Mouse (Mus musculus): ENCODE data around the gene Catspere2. TPM values are rescaled to one million over a fixed set of nuclear protein-coding genes. Genes with fewer than 3 reads are reported as not detected.
A peak's percentile ranks its signal among the peaks of the same experiment; 100 is the strongest.
"Not testable (repeated sequence)": the region's sequence is repeated elsewhere in the genome, so short reads cannot be mapped to it uniquely, and the experiment has no call there.

Catspere2 gene
- total RNA-seq (2021): 1 to 10 TPM; 2.0 to 2.3 TPM
- long read RNA-seq, experiment 1, partial matches to known transcripts: 0 of 7 reads
- long read RNA-seq, experiment 1, other reads (novel, unspliced or antisense): 7 of 7 reads
- long read RNA-seq, experiment 2, partial matches to known transcripts: 0 of 3 reads
- long read RNA-seq, experiment 2, other reads (novel, unspliced or antisense): 3 of 3 reads

DNA sequence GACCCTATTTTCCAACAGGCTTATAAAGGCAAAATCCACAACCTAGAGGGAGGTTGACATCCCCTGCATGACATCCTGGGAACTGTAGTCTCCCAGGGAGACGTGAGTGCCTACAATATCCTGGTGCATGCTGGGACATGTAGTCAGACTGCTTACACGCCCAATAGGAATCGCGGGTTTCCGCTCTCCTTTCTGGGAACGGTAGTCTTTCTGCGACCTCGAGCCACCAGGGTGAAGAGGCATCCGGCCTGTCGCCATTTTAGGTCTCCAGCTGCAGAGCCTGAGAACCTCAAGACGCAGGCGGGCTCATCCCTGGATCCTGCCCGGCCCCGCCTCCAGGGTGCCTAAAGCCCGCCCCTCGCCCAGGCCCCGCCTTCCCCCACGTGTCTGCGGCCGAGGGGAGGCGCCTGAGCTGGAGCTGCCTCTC, at the start of gene Catspere2:
Gene Catspere2 (plus strand): TSS at position 400 of the 427 bp plus-strand sequence.
- DNase-seq (ENCODE audit: low spot score in 2 of 2): peak; percentile 93 to 97
- intact Hi-C loops (cut with DNase I): loop anchor here (5.0 kb wide), 1 partner anchor 204 kb away; the partner anchor contains the start of gene Desi2

DNA sequence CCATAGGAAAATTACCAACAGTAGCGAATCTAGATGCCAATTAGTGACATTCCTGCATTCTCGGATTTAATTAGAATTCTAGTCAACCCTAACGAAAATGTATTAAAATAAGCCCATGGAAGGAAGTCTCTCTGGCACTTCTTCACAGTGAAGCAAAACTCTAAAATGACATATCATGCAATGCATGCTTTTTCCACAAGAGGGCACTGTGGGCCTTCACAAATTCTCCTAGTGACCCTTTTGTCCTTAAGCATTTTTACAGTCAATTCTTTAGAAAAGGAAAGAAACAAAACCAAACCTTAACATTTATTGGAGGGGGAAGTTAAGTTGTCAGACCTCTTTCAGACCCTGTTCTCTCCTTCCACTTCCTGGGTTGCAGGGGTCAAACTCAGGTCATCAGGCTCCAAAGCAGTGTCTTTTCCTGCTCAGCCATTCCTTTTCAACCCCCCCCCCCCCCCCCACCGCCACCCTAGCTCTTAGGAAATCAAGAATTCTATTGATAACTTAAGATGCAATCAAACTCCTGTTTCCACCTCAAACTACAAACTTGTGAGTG, 42.7 kb upstream of the Catspere2 start:
- intact Hi-C loops (cut with DNase I): loop anchor here (10.0 kb wide), 3 partner anchors 214 to 524 kb away; no protein-coding TSS in a partner anchor
- DNase-seq (ENCODE audit: low spot score in 2 of 2): peak in 1 of 2 experiments; percentile 10

DNA sequence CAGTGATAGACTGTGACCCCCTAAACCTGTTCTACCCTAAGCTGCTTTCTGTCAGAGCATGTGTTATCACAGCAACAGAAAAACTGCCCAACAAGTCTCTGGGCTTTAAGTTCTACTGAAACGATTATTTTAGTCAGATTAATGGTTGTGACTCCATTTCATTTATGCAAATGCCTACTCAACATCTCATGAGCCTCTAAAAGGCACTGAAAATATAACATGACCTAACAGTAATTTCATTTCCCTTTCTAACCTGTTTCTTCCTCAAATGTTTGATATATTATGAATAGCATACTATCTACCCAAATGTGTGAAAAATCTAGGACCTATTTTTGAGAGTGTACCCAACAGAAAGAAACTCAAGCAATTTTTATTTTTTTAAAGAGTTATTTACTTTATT, 1.9 kb upstream of the Catspere2 start:
- DNase-seq (ENCODE audit: low spot score in 2 of 2): no peak
- intact Hi-C loops (cut with DNase I): loop anchor here (5.0 kb wide), 1 partner anchor 206 kb away; the partner anchor contains the start of gene Desi2

DNA sequence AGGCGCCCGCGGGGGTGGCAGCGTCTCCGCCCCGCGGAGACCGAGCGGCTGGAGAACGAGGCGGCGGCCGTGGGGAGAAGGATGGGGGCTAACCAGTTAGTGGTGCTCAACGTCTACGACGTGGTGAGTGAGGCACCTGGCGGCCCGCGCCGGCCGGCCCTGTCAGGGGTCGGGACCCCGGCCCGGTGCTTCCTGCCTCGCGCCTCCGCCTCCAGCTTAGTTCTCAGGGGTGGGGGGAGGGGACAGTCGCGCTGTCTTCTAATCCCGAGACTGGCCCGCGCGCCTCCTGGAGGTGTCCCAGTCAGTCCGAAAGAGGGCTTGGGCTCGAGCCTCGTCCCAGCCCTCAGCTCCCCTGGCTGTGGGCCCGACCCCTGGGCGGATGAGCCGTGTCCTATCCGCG, 359 bp downstream of the Catspere2 start:
- intact Hi-C loops (cut with DNase I): loop anchor here (5.0 kb wide), 1 partner anchor 204 kb away; the partner anchor contains the start of gene Desi2
- not testable (repeated sequence) for DNase-seq (ENCODE audit: low spot score in 2 of 2)

DNA sequence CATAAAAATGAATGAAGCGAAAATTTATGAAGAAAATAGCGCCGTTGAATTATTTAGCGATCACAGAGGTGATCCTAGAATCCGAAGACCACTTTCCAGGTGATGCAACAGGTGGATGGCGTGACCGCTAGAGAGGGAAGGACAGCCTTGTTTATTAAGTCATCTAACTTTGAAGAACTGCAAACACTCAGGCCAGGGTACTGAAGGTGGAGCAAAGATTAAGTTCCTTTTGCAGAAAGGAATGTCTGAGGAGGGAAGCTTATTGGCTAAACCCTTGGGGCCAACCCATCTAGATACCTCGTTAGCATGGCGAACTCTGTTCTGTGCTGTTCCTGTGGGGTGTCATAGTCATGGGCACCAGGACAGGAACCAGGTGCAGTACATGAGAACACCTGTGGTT, 983 bp downstream of the Catspere2 start:
- no peak for DNase-seq (ENCODE audit: low spot score in 2 of 2)
- intact Hi-C loops (cut with DNase I): loop anchor here (5.0 kb wide), 1 partner anchor 203 kb away; the partner anchor contains the start of gene Desi2

DNA sequence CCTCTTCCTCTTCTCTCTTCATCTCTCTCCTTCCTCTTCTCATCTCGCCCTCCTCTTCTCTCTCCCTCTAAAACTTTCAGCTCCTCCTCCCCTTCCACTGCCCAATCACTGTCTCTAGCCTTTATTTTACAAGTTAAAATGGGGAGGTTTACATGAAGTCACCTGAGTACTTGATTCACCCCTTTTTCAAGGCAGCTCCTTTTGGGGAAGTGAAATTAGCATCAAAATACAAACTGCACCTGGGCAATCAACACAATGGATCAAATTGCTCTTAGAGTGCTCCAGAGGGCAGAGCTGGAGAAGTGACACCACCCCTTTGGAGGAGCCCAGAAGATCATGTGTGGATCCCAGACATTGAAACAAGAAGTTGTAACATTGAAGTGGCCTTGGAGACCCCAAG, 4.3 kb downstream of the Catspere2 start:
- intact Hi-C loops (cut with DNase I); DNase-seq (ENCODE audit: low spot score in 2 of 2): not testable (repeated sequence)

DNA sequence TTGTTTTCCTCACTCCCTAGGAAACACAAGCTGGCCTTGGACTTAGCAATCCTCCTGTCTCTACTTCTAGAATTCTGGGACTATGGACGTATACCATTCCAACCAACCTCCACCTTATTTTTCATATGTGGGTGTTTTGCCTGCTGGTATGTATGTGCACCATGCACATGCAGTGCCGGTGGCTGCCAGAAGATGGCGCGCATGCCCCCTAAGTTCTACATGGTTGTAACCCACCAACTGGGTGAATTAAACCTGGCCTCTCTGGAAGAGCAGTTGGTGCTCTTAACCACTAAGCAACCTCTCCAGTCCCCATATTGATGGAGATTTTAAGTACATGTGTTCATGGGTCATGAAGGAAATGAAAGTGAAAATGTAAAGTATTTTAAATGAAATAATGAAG, 89.6 kb downstream of the Catspere2 start:
- intact Hi-C loops (cut with DNase I): not testable (repeated sequence)

DNA sequence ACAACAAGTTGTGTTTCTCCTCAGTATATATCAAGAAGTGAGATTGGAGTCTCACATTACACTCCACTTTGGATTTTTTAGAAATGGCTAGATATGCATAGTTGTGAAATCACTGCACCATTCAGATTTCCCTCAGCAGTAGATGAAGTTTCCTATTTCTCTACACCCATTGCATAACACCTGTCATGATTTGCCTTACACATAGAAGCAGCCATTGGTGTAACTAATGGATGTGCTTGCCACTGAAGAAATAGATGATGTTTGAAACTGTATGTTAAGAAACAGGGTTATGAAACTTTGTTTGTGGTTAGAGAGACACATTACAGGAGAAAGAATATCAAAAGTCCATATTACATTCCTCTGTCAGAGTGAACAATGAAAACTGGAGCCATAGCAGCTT, 114.6 kb downstream of the Catspere2 start:
- intact Hi-C loops (cut with DNase I); DNase-seq (ENCODE audit: low spot score in 2 of 2): not testable (repeated sequence)

More for the DNA sequence above, 89.6 kb downstream of the Catspere2 start:
- not testable (repeated sequence) for DNase-seq (ENCODE audit: low spot score in 2 of 2)

DNA sequence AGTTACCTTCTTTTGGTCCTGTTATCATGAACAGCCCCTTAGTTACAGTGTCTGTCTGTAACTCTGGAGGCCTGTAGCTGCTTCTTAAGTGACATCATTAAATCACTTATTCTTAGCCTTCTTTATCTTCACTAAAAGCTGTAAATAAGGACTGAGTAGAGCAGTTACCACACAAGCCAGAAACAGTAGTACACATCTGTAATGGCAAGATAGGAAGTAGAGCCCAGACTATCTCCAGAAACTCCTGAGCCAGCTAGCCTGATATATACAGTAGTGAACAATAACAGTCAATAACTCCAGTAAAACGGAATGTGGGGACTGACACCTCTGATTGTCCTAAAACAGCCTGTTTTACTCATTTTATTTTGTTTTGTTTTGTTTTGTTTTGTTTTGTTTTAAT, 125.3 kb downstream of the Catspere2 start:
- intact Hi-C loops (cut with DNase I); DNase-seq (ENCODE audit: low spot score in 2 of 2): not testable (repeated sequence)

DNA sequence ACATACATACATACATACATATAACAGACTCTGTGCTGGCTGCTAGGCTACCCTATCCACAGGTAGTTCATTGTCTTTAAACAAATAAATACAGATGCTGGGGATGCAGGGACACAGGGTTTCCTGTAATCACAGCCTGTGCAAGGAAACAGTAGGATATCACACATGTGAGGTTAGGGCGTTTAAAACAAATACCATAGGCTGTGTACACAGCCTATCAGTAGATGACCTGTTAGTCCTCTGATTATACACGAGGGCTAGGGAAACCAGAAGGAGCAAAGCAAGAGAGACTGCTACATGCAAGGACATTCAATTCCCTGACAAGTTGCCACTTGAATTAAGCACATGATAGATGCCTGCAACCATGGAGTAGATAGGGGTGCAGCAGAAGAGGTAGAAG, 139.0 kb downstream of the Catspere2 start:
- DNase-seq (ENCODE audit: low spot score in 2 of 2); intact Hi-C loops (cut with DNase I): not testable (repeated sequence)

DNA sequence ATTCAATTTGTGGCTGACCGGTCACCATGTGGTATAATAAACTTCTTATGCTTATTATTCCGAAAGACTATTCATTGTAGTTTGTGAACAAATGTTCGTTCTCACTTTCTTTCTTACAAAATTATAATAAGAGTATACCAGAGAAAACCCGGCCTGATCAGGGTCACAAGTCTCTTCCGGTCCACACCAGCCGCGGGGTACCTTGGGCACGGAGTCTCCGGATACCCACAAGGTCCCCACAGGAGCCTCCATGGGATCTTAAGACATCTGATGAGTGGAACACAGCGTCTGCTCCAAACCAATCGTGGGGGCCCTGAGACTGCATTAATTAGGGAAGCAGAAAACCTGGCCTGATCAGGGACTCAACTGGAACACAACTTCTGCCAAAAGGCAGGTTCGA, 151.1 kb downstream of the Catspere2 start:
- no peak for DNase-seq (ENCODE audit: low spot score in 2 of 2)

DNA sequence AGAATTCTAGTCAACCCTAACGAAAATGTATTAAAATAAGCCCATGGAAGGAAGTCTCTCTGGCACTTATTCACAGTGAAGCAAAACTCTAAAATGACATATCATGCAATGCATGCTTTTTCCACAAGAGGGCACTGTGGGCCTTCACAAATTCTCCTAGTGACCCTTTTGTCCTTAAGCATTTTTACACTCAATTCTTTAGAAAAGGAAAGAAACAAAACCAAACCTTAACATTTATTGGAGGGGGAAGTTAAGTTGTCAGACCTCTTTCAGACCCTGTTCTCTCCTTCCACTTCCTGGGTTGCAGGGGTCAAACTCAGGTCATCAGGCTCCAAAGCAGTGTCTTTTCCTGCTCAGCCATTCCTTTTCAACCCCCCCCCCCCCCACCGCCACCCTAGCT, 163.3 kb downstream of the Catspere2 start:
- peak; percentile 64 to 71 for DNase-seq (ENCODE audit: low spot score in 2 of 2)
- intact Hi-C loops (cut with DNase I): loop anchor here (5.0 kb wide), 1 partner anchor 156 kb away; no protein-coding TSS in a partner anchor

More for the DNA sequence above, 151.1 kb downstream of the Catspere2 start:
- intact Hi-C loops (cut with DNase I): no loop called here

DNA sequence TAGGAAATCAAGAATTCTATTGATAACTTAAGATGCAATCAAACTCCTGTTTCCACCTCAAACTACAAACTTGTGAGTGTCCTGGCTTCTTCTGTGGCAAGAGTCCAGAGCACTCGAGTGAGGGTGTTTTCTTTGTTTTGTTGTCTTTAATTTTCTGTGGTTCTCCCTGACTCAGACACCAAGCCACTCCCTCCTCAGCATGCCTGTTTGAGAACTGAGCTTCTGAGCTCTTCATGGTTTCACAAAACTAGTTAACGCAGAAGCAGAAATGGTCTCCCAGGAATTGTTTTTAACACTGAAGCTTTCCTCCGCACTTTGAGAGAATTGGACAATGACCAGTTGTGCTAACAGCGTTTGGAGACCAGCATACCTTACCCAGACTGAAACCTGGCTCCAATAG, 163.7 kb downstream of the Catspere2 start:
- not testable (repeated sequence) for DNase-seq (ENCODE audit: low spot score in 2 of 2)
- intact Hi-C loops (cut with DNase I): loop anchor here (5.0 kb wide), 1 partner anchor 155 kb away; no protein-coding TSS in a partner anchor

DNA sequence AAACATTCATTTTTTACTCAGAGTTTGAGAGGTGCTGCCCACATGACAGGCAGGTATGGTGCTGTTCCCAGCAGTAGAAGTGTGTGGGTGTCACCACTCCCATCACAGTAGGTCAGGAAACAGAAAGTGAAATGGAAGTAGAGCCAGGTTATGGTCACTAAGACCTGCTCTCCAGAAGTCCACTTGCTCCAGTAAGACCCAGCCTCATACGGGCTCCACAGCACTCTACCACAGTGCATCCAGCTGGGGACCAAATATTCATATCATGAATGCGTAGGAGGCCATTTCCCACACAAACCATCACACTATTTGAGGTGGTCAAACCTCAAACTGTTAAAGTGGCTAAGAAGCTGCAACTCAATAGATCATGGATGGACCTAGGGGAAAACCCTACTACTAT, 199.0 kb downstream of the Catspere2 start:
- no peak for DNase-seq (ENCODE audit: low spot score in 2 of 2)
- intact Hi-C loops (cut with DNase I): loop anchor here (10.0 kb wide), 1 partner anchor 133 kb away; the partner anchor contains the start of gene Cox20

DNA sequence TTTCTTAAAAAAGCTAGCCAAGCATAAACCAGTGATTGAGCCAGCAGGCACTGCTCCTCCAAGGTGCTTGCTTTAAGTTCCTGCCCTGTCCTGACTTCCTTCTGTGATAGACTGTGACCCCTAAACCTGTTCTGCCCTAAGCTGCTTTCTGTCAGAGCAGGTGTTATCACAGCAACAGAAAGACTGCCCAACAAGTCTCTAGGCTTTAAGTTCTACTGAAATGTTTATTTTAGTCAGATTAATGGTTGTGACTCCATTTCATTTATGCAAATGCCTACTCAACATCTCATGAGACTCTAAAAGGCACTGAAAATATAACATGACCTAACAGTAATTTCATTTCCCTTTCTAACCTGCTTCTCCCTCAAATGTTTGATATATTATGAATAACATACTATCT, 202.4 kb downstream of the Catspere2 start:
- intact Hi-C loops (cut with DNase I): loop anchor here (5.0 to 10.0 kb wide), 2 partner anchors 129 to 203 kb away; partner anchors contain the start of genes Catspere2 and Cox20
- no peak for DNase-seq (ENCODE audit: low spot score in 2 of 2)

DNA sequence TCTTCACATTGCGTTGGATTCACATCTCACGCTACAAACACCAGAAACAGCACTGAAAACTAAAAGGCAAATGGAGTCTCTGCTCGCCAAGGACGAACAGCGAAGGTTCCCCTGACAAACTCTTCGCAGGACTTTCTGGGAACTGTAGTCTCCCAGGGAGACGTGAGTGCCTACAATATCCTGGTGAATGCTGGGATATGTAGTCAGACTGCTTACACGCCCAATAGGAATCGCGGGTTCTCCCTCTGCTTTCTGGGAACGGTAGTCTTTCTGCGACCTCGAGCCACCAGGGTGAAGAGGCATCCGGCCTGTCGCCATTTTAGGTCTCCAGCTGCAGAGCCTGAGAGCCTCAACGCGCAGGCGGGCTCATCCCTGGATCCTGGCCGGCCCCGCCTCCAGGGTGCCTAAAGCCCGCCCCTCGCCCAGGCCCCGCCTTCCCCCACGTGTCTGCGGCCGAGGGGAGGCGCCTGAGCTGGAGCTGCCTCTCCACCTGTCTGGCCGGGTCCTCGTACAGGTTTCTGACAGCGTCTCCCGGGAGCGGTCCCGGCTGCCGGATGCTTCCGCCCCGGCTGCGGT, 204.1 kb downstream of the Catspere2 start, which contains the start of gene Desi2:
Gene Desi2 (plus strand): TSS at position 202 of the 576 bp plus-strand sequence.
- intact Hi-C loops (cut with DNase I): loop anchor here (5.0 to 10.0 kb wide), 2 partner anchors 127 to 205 kb away; partner anchors contain the start of genes Catspere2 and Cox20

DNA sequence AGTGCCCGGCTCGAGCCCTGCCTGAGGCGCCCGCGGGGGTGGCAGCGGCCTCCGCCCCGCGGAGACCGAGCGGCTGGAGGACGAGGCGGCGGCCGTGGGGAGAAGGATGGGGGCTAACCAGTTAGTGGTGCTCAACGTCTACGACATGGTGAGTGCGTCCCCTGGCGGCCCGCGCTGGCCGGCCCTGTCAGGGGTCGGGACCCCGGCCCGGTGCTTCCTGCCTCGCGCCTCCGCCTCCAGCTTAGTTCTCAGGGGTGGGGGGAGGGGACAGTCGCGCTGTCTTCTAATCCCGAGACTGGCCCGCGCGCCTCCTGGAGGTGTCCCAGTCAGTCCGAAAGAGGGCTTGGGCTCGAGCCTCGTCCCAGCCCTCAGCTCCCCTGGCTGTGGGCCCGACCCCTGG, 204.6 kb downstream of the Catspere2 start:
- intact Hi-C loops (cut with DNase I): loop anchor here (5.0 to 10.0 kb wide), 2 partner anchors 127 to 206 kb away; partner anchors contain the start of genes Catspere2 and Cox20
- not testable (repeated sequence) for DNase-seq (ENCODE audit: low spot score in 2 of 2)

More for the DNA sequence above, 204.1 kb downstream of the Catspere2 start, which contains the start of gene Desi2:
- peak; percentile 94 to 98 for DNase-seq (ENCODE audit: low spot score in 2 of 2)

DNA sequence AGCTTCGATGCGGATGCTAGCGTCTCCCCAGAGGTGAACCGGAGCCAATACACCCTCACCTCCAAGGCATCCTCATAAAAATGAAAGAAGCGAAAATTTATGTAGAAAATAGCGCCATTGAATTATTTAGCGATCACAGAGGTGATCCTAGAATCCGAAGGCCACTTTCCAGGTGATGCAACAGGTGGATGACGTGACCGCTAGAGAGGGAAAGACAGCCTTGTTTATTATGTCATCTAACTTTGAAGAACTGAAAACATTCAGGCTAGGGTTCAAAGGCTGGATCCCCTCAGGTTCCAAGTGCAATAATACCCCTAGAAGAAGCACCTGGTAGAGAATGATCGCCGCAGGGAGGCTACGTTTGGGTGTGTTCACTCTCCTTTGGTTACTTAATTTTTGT, 205.2 kb downstream of the Catspere2 start:
- intact Hi-C loops (cut with DNase I): loop anchor here (5.0 to 10.0 kb wide), 2 partner anchors 126 to 206 kb away; partner anchors contain the start of genes Catspere2 and Cox20
- DNase-seq (ENCODE audit: low spot score in 2 of 2): no peak

DNA sequence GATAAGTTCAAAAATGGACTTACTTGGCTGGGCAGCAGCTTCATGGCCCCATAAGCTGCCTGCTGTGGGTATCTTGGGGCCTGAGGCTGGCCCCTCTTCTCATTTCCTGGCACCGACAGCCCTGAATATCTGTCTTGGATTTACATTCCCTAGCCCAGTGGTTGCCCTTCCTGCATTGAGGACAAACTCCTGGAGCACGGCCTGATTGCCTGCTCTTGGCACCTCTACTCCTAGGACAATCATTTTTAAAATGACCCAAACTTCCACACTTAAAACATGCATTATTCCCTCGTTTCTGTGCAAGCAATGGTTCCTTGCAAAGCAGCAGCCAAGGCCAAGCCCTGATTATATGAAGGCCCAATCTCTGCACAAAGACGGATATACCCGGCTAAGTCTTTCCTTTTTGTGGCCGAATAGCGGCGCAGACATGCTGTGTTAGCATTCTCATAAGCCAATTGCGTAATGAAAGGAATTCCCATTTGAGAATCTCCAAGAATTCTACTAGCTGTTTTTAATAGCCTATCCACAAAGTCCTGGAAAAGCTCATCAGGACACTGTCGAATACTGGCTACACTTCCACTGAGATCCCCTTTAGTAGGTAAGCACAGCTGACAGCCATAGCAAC, 222.6 kb downstream of the Catspere2 start:
- DNase-seq (ENCODE audit: low spot score in 2 of 2): no peak
- intact Hi-C loops (cut with DNase I): no loop called here

Measured in left cerebral cortex, postnatal 14 days (tissue).